Mouse (Mus musculus): ENCODE data around the gene Scn3b. TPM values are rescaled to one million over a fixed set of nuclear protein-coding genes. Genes with fewer than 3 reads are reported as not detected.

The Scn3b gene
- polyA plus RNA-seq, 1 experiment from 2014 or later, result 0.15 TPM

- no peak for TF ChIP-seq EP300 (IDR thresholded peaks at IDR 0.05; ENCODE audit: low read depth)
- no peak for TF ChIP-seq CTCF (IDR thresholded peaks at IDR 0.05; ENCODE audit: low read depth)
- Histone ChIP-seq H3K4me3 (ENCODE audit: low read depth, low read length) (no peak overlapping the region), H3K9ac (replicated peaks) (no peak overlapping the region), H3K9me3 (ENCODE audit: low read length) (no peaks in the 10 kb centered on the region), H3K27me3 (ENCODE audit: insufficient read depth, low read length) (no peaks in the 10 kb centered on the region), H3K27ac (ENCODE audit: low read depth) (no peak overlapping the region), H3K4me1 (ENCODE audit: insufficient read depth) (no peaks in the 10 kb centered on the region), H3K4me2 (ENCODE audit: low read depth, low read length) (no peak overlapping the region), H3K36me3 (replicated peaks; ENCODE audit: insufficient read depth, low read length) (no peaks in the 10 kb centered on the region)
- WGBS (ENCODE audit: insufficient replicate concordance), result 73% methylated on average over 5 of the region's 5 CpGs
- no peak for DNase-seq
- ATAC-seq, result no peak
These were observed 25.2 kb downstream of the Scn3b start for GRCm38 (mm10) chr9:40294210-40294609.

- Histone ChIP-seq H3K4me2 (ENCODE audit: low read depth, low read length) (no peak overlapping the region), H3K27me3 (ENCODE audit: insufficient read depth, low read length) (no peaks in the 10 kb centered on the region), H3K9ac (replicated peaks) (no peak overlapping the region), H3K4me1 (ENCODE audit: insufficient read depth) (no peaks in the 10 kb centered on the region), H3K4me3 (ENCODE audit: low read depth, low read length) (no peak overlapping the region), H3K27ac (ENCODE audit: low read depth) (no peak overlapping the region), H3K9me3 (ENCODE audit: low read length) (no peaks in the 10 kb centered on the region), H3K36me3 (replicated peaks; ENCODE audit: insufficient read depth, low read length) (no peaks in the 10 kb centered on the region)
- DNase-seq, result no peak
- 64% methylated on average over 1 of the region's 1 CpGs for WGBS (ENCODE audit: insufficient replicate concordance)
- TF ChIP-seq CTCF (IDR thresholded peaks at IDR 0.05; ENCODE audit: low read depth) (no peak), EP300 (IDR thresholded peaks at IDR 0.05; ENCODE audit: low read depth) (no peak)
- no peak for ATAC-seq
These were observed 25.8 kb downstream of the Scn3b start for GRCm38 (mm10) chr9:40294866-40295265.

GRCm38 (mm10) chr9:40296251-40296650 is 27.2 kb downstream of the Scn3b start:
- H3K4me1 ChIP-seq (ENCODE audit: insufficient read depth), result no peaks in the 10 kb centered on the region
- TF ChIP-seq EP300 (IDR thresholded peaks at IDR 0.05; ENCODE audit: low read depth), result no peak
- TF ChIP-seq CTCF (IDR thresholded peaks at IDR 0.05; ENCODE audit: low read depth), result no peak
- no peak overlapping the region for H3K27ac ChIP-seq (ENCODE audit: low read depth)
- no peak for DNase-seq
- H3K9me3 ChIP-seq (ENCODE audit: low read length), result no peaks in the 10 kb centered on the region
- H3K4me3 ChIP-seq (ENCODE audit: low read depth, low read length), result no peak overlapping the region
- no peak overlapping the region for H3K9ac ChIP-seq (replicated peaks)
- no peaks in the 10 kb centered on the region for H3K27me3 ChIP-seq (ENCODE audit: insufficient read depth, low read length)
- H3K36me3 ChIP-seq (replicated peaks; ENCODE audit: insufficient read depth, low read length), result no peaks in the 10 kb centered on the region
- ATAC-seq, result no peak
- H3K4me2 ChIP-seq (ENCODE audit: low read depth, low read length), result no peak overlapping the region
- WGBS (ENCODE audit: insufficient replicate concordance), result 87% methylated on average over 5 of the region's 5 CpGs

GRCm38 (mm10) chr9:40297969-40298368 is 29.0 kb downstream of the Scn3b start:
- Histone ChIP-seq H3K4me3 (ENCODE audit: low read depth, low read length) (no peak overlapping the region), H3K27ac (ENCODE audit: low read depth) (no peak overlapping the region), H3K9ac (replicated peaks) (no peak overlapping the region), H3K9me3 (ENCODE audit: low read length) (no peaks in the 10 kb centered on the region), H3K36me3 (replicated peaks; ENCODE audit: insufficient read depth, low read length) (no peaks in the 10 kb centered on the region), H3K4me2 (ENCODE audit: low read depth, low read length) (no peak overlapping the region), H3K27me3 (ENCODE audit: insufficient read depth, low read length) (no peaks in the 10 kb centered on the region), H3K4me1 (ENCODE audit: insufficient read depth) (no peaks in the 10 kb centered on the region)
- ATAC-seq (no peak), DNase-seq (no peak)
- WGBS (ENCODE audit: insufficient replicate concordance), result 85% methylated on average over 9 of the region's 9 CpGs
- TF ChIP-seq EP300 (IDR thresholded peaks at IDR 0.05; ENCODE audit: low read depth) (no peak), CTCF (IDR thresholded peaks at IDR 0.05; ENCODE audit: low read depth) (no peak)

- no peaks in the 10 kb centered on the region for H3K27me3 ChIP-seq (ENCODE audit: insufficient read depth, low read length)
- H3K9ac ChIP-seq (replicated peaks), result no peak overlapping the region
- 83% methylated on average over 7 of the region's 7 CpGs for WGBS (ENCODE audit: insufficient replicate concordance)
- H3K9me3 ChIP-seq (ENCODE audit: low read length), result no peaks in the 10 kb centered on the region
- H3K4me2 ChIP-seq (ENCODE audit: low read depth, low read length), result no peak overlapping the region
- no peak overlapping the region for H3K4me3 ChIP-seq (ENCODE audit: low read depth, low read length)
- H3K4me1 ChIP-seq (ENCODE audit: insufficient read depth), result no peaks in the 10 kb centered on the region
- H3K27ac ChIP-seq (ENCODE audit: low read depth), result no peak overlapping the region
- TF ChIP-seq CTCF (IDR thresholded peaks at IDR 0.05; ENCODE audit: low read depth), result no peak
- no peak for TF ChIP-seq EP300 (IDR thresholded peaks at IDR 0.05; ENCODE audit: low read depth)
- no peaks in the 10 kb centered on the region for H3K36me3 ChIP-seq (replicated peaks; ENCODE audit: insufficient read depth, low read length)
- DNase-seq, result no peak
- no peak for ATAC-seq
These were observed 30.3 kb downstream of the Scn3b start for GRCm38 (mm10) chr9:40299323-40299722.

- Histone ChIP-seq H3K27ac (ENCODE audit: low read depth) (no peak overlapping the region), H3K9ac (replicated peaks) (no peak overlapping the region), H3K4me1 (ENCODE audit: insufficient read depth) (no peaks in the 10 kb centered on the region), H3K9me3 (ENCODE audit: low read length) (no peaks in the 10 kb centered on the region), H3K4me3 (ENCODE audit: low read depth, low read length) (no peak overlapping the region), H3K4me2 (ENCODE audit: low read depth, low read length) (no peak overlapping the region), H3K36me3 (replicated peaks; ENCODE audit: insufficient read depth, low read length) (no peaks in the 10 kb centered on the region), H3K27me3 (ENCODE audit: insufficient read depth, low read length) (no peaks in the 10 kb centered on the region)
- no peak for DNase-seq
- WGBS (ENCODE audit: insufficient replicate concordance), result 84% methylated on average over 15 of the region's 15 CpGs
- no peak for TF ChIP-seq CTCF (IDR thresholded peaks at IDR 0.05; ENCODE audit: low read depth)
- no peak for TF ChIP-seq EP300 (IDR thresholded peaks at IDR 0.05; ENCODE audit: low read depth)
- ATAC-seq, result no peak
These were observed 31.3 kb downstream of the Scn3b start for GRCm38 (mm10) chr9:40300018-40300989.
